Mouse (Mus musculus) myocyte (in vitro differentiated cells): ENCODE results near the gene Morc3.

Experiments used
- CEBPB ChIP-seq: IDR thresholded peaks from 2 replicates; pipeline ENCODE4 v1.6.1; 2011; ENCODE audit warnings: mild to moderate bottlenecking, moderate library complexity; ENCODE audit not compliant: poor library complexity, insufficient read depth, severe bottlenecking
- MAX ChIP-seq: IDR thresholded peaks from one replicate; pipeline ENCODE4 v1.6.1; 2011; ENCODE audit warnings: low read depth, mild to moderate bottlenecking, control low read depth
- MYOD1 ChIP-seq, 3 experiments: IDR thresholded peaks; one replicate each; pipeline ENCODE4 v1.6.1; 2011; ENCODE audit warnings: control low read depth in 2 of 3, low read depth in 2 of 3, mild to moderate bottlenecking in 2 of 3, moderate library complexity in 1 of 3; ENCODE audit not compliant: insufficient read length in 2 of 3, control insufficient read depth in 1 of 3
- POLR2A ChIP-seq: IDR thresholded peaks from one replicate; pipeline ENCODE4 v1.6.1; 2011; ENCODE audit warnings: low read depth, mild to moderate bottlenecking, control low read depth, moderate library complexity; ENCODE audit not compliant: insufficient read length
- POLR2AphosphoS2 ChIP-seq: IDR thresholded peaks from one replicate; pipeline ENCODE4 v1.6.1; 2011; ENCODE audit warnings: low read depth, control low read depth; ENCODE audit not compliant: insufficient read length
- SRF ChIP-seq: IDR thresholded peaks from one replicate; pipeline ENCODE4 v1.6.1; 2011; ENCODE audit warnings: low read depth; ENCODE audit not compliant: control insufficient read depth, insufficient read length
- TCF12 ChIP-seq: IDR thresholded peaks from one replicate; pipeline ENCODE4 v1.6.1; 2011; ENCODE audit warnings: mild to moderate bottlenecking, control low read depth; ENCODE audit not compliant: poor library complexity, insufficient read depth, severe bottlenecking
- TCF3 ChIP-seq: IDR thresholded peaks from one replicate; pipeline ENCODE4 v1.6.1; 2011; ENCODE audit warnings: low read depth, control low read depth; ENCODE audit not compliant: insufficient read length
- USF1 ChIP-seq: IDR thresholded peaks from one replicate; pipeline ENCODE4 v1.6.1; 2011; ENCODE audit warnings: low read depth, mild to moderate bottlenecking, control low read depth, moderate library complexity

DNA sequence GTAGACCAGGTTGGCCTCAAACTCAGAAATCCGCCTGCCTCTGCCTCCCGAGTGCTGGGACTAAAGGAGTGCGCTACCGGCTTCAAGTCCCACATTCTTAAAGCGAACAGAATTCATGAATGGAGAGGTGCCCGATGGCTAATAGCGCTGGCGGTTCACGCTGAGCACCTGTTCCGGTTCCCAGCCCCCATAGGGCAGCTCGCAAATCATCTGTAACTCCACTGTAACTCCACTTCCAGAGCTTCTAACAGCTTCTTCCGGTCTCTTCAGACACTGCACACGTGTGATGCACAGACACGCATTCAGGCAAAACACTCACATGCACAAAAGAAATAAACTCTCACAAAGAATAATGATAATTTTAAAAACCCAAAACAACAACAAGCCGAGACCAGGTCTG, 2.4 kb upstream of the Morc3 start:
- TF ChIP-seq SRF, result no peak
- TF ChIP-seq POLR2A, result no peak
- TF ChIP-seq POLR2AphosphoS2, result no peak
- no peak for TF ChIP-seq MAX
- no peak for TF ChIP-seq TCF12
- TF ChIP-seq USF1, result no peak
- no peak for TF ChIP-seq MYOD1 (IDR thresholded peaks at IDR 0.05; ENCODE audit: control insufficient read depth in 1 of 3, insufficient read length in 2 of 3, low read depth in 2 of 3)
- no peak for TF ChIP-seq TCF3
- no peak for TF ChIP-seq CEBPB
